Mouse (Mus musculus): ENCODE measurements at regions not wholly inside any gene's neighbourhood (a gene's known extent, or its start where the extent isn't known, plus 50 kb on each side); places are given as distances from the start of the nearest gene placed in this dataset.

DNA sequence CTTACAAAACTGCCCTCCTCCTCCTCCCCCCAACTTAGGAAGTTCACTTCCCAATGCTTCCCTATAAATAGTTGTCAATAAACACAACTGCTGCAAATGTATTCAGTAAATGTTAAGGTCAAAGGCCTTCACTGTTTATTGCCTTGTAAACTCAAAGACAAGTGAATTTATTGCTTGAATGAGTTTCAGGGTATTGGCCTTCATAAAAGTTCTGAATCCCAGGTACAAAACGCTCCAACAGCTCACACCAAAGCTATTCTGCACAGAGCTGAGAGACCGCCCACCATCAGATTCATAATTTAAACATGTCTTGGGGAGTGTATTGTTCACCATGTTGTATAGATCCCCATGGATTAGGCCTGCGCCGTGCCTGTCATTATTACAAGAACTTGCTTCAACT is 53.9 kb upstream of the Cdkn3 start:
- no peak for DNase-seq (ENCODE audit: low read depth, low spot score)

DNA sequence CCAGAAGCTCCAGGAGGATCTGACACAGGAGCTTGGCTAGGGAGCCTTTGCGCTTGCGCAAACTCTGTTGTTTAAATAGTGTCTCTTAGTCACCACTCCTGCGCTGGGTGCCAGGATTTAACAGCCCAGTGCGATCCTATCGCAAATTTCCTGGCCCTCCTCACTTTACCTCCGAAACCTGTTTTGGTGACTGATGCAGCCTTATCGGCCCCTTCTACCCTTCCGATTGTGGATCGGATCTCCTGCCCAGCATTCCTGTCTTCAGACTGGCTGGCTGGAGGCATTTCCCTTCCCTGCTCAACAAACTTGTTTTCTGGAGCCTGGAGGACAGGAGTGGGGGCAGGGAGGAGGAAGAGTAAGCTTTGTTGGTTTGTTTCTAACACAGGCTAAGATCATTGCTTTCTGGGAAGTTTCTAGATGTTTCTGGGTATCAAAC is 56.0 kb upstream of the Cdkn3 start:
- DNase-seq (ENCODE audit: low read depth, low spot score) = peak; percentile 33

DNA sequence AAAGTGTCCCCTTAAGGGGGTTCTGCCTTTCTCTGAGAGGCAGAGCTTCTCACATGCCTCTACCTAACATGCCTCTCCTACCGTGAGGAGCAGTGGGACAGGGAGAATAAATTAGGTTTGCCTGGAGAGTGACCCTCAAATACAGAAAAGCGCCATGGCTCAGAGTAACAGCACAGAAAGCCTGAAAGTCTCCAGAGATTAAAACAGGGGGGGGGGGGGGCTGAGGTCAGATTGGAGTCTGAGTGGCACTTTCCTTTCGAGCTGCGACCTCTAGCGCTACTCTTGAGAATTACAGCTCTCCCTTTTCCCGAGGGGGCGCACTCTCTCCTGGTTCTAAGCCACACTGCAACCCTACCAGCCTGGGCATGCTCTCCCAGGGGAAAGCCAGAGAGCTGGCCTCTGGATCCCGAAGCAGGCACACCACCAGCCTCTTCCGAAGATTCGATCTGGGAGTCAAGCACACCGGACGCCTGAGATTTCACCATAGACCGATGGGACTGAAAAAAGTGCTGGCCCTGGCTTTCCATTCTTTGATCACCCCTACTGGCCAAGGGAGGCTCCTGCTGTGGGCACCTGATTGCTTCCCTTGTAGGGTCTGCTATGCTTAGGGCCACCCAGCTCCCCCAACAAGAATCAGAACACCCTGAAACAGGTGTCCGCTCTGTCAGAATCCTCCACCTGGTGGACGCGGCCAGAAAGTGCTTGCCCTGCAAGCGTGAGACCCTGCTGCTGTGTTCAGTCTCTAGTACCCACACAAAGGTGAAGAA is 57.5 kb upstream of the Cdkn3 start:
- peak; percentile 28 for DNase-seq (ENCODE audit: low read depth, low spot score)

DNA sequence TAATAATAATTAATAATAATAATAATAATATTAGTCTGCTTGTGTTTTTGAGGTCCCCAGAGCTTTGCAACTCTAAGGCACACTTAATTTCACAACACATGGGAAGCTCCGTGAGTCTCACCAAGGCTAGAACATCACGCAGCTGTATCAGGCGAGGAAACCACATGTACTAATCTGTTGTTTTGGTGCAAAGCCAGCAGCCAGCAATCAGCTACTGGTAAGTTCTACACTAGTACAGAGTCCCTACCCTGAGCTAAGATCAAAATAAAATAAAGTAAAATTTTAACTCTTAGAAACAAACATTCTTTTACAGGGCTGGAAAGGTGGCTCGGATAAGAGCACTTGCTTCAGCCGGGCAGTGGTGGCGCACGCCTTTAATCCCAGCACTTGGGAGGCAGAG is 67.8 kb upstream of the Cdkn3 start:
- no peak for DNase-seq (ENCODE audit: low read depth, low spot score)

DNA sequence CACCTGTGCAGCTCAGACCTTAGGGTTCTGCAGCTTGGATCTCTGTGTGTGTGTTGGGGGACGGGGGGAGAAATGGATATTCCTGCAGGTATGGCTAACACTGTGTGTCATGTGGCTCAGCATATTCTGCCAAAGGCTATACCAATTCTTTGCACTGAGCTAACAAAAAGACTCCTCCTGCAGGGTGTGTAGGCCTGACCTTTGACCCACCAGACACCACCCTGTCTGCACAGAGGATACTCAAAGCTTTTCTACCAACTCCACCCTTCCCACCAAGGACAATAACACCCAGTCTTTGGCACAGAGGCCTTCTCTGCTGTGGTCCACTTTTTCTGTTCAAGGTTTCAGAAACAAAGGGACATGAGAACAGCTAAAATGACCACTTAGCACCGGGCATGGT is 68.3 kb upstream of the Cdkn3 start:
- DNase-seq (ENCODE audit: low read depth, low spot score) = no peak

DNA sequence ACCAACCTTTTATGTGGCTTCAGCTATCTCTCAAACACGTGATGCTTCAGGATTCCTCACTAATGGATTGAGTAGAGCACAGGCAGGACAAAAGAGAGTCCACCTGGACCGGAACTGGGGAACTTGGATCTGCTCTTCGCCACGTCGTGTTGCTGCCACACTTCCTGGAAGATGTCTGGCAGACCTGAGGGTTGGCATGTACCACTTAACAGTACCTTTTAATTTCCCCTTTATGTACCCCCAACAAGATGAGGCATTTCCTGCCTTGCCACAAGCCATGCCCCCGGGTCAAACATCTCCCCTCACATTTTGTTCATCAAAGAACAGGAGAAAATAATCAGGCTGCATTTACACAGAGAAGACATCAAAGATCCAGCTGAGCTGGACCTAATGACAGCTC is 77.6 kb upstream of the Cdkn3 start:
- no peak for DNase-seq (ENCODE audit: low read depth, low spot score)

DNA sequence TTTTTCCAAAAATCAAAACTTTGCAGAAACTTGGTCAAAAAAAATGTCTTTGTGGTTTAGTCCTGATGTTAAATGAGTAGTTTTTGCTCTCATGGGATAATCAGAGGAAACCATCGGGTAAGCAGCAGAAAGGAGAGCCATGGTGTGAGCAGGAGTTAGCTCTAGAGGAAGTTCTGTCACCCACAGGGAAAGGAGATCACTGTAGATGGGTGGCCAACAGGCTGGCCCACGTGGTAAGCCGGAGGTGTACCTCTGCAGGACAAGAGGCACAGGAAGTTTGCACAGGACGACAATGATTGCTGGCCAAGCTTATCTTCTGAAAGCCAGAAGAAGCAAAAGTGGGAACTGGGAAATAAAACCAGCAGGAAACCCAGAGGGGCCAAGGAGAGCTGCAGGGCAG is 81.4 kb upstream of the Cdkn3 start:
- DNase-seq (ENCODE audit: low read depth, low spot score) = no peak

DNA sequence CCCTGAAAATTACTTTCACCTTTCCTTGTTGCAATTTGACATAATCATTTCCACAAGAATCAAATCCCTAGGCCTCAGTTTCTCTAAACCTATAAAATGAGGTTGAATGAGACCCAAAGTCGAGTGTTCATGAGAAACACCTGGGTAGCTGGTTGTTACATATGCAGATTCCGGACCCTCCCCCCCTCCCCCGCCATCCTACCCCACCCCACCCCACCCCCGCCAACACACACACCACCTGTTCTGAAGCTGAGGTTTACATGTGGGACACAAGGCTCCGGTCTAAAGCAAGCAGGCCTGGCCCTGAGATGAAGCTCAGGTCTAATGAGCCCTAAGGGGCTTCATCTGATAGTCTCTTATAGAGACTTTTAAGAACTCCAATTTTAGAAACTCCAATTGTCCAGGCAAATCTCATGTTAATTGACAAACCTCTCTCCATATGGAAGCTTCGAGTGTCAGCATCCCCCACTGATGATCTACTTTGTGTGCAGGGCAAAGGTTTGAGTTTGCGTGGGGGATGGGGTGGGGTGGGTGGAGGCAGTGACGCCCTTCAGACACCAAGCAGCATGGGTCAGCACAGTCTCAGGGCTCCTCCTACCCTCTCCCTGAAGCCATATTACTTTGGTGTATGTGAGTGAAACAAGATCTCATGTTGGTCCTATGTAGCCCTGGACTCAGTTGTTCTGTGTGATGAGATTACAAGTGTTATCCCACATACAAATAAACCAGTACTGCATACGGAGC is 88.7 kb upstream of the Cdkn3 start:
- DNase-seq (ENCODE audit: low read depth, low spot score) = no peak

DNA sequence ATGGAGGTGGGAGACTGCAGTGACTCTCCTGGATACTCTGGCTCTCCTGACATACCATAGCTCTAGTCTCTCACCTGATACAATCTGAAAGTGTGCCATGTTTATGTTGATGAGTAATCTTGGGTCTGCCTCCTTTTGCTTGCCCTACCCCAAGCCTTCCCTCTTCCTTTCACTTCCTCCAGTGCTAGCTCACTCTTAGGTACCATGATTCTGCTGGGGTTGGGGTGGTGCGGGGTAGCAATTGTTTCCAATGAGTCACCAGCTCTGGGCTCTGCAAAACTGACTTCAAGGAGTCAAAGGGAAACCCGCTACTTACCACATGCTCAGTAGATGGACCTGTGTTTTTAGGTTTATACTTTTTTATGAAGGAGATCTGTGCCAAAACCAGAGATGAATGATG is 89.3 kb upstream of the Cdkn3 start:
- no peak for DNase-seq (ENCODE audit: low read depth, low spot score)

DNA sequence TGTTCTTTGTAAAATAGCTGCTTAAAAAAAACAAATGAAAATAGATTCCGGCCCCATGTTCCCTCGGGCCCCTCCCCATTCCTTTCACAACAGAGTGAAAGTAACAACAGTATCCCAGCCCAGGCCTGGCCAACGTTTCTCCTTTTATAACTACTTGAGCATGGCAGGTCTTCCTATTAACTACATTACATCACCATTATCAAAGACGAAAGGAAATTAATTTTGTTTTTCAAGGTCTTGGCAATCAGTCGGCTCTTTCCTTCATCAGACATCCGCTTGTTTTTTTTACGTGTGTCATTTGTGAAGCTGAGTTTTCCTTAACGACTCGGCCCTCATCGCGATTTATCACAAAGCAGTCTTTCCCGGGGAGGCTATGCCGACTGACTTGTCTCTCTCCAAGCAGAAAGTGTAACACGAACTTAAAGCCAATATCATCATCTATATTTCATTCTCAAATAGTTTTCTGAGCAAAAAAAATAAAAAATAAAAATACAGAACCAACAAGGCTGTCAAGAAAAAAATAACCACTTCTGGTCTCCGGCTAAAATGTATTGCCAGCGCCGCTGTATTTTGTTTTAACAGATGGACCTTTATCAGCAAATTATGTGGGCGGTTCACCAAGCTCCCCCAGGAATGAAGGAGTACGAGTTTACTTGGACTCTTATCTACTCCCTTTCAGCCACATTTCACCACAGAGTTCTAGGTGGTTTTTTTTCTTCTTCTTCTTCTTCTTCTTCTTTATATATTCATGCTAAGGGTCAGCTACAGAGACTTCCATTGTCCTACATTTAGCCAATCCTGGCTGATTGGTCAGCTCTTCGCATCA is 89.9 kb upstream of the Cdkn3 start:
- no peak for DNase-seq (ENCODE audit: low read depth, low spot score)

DNA sequence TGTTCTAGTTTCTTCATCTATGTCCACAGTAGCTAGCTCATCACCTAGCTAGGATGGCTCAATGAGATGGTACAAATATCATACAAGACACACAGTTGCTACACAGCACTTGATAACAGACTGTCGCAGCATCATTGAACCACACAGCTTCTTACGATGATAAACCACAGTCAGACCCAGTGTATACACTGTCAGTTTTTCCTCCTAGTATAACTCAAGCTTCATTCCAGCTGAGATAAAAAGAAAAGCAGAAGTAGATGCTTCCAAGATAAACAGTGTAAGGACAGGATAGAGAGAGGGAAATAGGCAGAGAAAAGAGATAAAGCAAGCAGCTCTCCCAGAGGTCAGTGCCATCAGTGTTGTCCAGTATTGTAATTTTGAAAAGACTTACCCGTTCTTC is 92.1 kb upstream of the Cdkn3 start:
- DNase-seq (ENCODE audit: low read depth, low spot score) = no peak

DNA sequence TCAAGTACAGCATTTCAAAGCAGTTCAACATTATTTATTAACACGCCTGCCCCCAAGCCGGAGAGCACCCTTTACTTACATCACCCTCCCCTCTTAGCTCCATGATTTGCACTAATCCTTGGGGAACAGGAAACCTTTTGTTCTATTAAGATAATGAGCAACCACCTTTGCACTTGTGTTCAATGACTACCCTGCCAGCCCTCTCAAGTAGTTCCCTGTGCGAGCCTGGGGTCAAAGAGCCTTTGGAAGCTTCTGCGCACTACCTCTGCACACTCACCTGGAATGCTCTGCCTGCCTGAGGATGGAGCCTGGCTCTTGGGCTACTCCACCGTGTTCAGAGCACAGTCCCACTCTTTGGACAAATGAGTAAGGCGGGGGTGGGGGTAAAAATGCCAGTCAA is 96.0 kb upstream of the Cdkn3 start:
- no peak for DNase-seq (ENCODE audit: low read depth, low spot score)

DNA sequence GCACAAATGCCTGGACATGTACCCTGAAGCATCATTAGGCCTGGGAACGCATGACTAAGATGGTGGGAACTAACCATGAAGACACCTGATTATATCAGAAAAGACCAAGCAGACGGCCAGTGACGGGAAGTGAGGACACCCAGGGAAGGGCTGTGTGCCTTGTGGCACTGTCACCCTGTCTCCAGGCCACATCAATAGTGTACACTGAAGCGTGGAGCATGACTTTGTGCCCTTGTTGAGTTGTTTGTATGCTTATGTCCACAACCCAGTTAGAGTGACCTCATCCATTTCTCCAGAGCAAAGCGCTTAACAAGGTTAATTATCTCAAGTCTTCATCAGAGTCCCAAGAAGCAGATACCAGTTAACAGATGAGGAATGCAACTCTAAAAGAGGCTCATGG is 96.8 kb upstream of the Cdkn3 start:
- DNase-seq (ENCODE audit: low read depth, low spot score) = no peak

DNA sequence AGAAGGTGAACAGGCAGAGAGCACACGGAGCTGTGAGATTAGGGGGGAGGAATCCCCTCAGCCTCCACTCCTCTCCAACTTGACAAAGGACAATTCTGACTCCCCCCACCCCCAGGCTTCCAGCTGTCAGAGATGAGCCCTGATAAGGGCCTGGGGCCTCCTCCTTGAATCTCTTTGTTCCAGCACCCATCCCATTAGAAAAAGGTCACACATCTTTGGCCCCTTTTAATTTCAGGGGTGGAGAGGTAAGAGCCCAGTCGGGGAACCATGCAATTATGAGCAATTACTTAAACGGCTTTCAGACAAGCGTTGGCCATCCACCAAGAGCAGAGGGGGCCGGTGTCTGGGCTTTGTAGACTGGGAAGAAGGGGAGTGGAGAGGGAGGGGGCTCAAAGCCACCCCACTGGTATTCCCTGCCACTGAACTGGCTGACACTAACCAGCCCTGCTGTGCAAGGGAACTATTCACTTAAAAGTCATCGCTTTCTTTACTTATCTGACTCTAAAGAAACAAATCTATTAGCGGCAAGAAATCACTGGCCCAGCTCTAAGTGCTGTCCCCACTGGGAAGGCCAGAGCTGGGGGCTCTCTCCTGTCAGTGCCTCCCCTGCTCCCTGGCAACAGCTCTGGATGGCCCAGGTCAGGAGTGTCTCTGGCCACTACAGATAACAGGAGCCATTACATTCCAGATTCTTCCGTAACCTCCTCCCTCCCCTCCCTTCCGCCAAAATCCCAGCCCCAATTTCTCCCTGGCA is 98.4 kb upstream of the Cdkn3 start:
- DNase-seq (ENCODE audit: low read depth, low spot score) = no peak

DNA sequence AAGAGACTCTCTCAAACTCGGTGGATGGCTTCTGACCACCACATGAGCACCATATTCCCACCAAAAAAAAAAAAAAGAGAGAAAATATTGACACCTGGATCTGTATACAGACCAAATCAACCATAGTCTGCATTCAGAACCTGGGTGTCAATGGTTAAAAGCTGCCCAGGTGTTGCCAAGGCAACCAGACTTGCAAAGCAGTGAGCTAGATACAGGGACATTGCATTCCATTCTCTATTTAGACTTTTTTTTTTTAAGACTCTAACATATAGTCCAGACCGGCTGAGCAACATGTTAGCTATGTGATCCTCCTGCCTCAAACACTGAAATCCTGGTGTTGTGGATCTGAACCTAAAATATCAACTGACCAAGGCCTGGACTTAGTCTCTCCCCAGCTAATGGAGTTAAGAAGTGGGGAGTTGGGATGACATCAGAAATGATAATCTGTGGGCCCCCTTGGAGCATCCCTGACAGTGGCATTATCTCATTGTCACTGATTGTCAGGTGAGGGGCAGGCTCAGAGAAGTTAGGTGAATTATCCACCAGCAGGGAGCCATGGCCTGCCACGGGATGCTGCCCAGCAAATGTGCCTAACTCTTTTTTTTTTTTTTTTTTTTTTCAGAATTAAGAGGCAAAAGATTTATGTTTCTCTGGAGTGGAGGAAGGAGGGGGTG is 99.1 kb upstream of the Cdkn3 start:
- DNase-seq (ENCODE audit: low read depth, low spot score) = peak; percentile 27

DNA sequence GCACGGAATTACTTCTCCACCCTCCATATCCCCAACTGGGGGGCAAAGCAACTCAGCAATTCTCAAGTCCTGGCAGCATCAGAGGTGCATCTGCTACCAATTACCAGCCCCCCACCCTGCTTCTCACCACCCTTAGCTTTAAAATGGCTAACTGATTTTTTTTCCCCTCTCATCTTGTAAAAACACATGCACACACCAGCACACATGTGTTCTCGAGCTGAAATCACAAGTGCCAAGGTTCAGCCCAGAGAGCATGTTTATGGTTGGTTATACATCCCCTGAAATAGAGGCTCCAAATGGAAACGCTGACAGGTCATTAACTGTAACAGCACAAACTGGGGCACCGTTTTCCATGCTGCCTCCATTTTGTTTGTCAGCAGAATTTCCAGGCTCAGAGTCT is 101.0 kb upstream of the Cdkn3 start:
- no peak for DNase-seq (ENCODE audit: low read depth, low spot score)

DNA sequence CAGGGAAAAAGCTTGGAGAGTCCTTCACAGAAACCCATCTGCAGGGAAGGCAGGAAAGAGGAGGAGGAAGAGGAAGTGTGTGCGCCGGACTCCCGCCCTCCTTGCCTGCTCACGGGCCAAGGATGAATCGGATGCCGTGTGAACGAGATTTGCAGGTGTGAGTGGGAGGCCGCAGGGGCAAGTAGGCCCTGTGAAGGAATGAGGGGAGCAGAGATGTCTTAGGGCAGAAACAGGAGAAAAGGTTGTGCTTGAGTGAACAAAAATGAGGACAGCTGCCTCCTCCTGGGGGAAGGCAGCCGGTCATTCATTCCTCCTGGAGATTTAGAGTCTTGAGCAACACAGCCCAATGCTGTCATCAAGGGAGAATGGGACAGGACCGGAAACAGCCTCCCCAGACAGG is 104.1 kb upstream of the Cdkn3 start:
- DNase-seq (ENCODE audit: low read depth, low spot score) = no peak

DNA sequence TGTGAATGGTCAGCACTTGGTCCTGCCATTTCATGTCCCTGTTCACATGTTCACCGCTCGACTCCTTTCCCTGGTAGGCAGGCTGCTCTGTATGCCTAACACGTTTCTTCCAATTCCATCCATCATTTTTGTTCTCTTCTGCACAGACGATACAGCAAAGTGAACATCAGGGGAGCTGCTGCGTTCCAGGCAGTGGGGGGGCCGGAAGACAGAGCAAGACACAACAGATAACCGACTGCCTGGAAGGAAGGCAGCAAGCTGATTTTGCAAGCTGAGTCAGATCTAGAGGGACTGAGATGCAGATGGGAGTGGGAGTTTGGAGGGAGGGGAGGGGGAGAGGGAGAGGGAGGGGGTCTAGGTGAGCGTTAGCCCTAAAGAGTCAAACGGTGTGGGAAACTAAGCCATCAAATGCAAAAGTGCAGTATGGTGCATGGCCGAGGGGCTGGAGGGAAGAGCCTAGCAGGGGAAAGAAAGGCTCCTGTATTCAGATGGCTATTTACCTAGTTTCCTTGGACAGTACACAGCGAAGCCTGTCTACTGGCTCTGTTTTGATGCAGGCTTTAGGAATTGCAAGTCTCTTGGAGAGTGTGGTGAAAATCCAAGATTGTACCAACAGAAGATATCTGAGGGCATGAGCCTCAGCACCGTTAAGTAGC is 112.9 kb upstream of the Cdkn3 start:
- DNase-seq (ENCODE audit: low read depth, low spot score) = peak; percentile 20

DNA sequence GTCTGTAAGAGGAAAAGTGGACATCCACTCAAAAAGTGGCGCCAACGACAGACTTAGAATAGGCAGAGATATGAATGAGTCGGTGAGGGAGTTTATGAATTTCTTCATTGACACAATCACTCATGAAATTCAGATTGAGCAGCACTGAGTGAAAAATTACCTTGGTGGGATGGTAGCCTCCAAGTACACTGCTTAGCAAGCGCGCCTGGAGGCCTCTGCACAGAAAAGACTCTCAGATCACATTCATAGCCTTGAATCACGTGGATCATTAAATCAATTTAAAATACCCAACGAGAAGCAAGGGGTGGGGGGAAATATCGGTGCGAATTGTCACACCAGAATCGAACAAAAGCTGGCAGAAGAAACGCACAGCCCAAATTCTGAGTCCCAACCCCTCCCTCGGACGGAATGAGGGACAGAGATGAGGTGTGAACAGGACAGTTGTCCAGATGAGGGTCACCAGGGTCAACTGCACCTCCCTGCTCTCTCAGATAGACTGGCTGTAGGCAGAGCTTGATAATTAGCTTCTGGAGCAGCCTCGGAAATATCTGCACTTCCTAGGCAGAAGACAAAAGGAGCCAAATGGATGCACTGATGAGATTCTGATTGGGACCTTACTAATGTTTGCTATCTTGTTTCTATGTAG is 113.5 kb upstream of the Cdkn3 start:
- no peak for DNase-seq (ENCODE audit: low read depth, low spot score)
